Mouse (Mus musculus): ENCODE data around the gene Gm9268.
"Not testable (repeated sequence)": the region's sequence is repeated elsewhere in the genome, so short reads cannot be mapped to it uniquely, and the experiment has no call there.

Gene Gm9268

GRCm38 (mm10) chr7:43018465-43018864, at the start of gene Gm9268:
TSS of gene Gm9268 (plus strand) at chr7:43018765.
- DNase-seq (ENCODE audit: extremely low spot score, low spot score): not testable (repeated sequence)

GRCm38 (mm10) chr7:42980098-42980497, 38.5 kb upstream of the Gm9268 start:
- no peak for DNase-seq (ENCODE audit: extremely low spot score, low spot score)

- no peak for DNase-seq (ENCODE audit: extremely low spot score, low spot score)
Observed at GRCm38 (mm10) chr7:42980739-42981138, 37.8 kb upstream of the Gm9268 start.

GRCm38 (mm10) chr7:43077831-43078230, 59.3 kb downstream of the Gm9268 start:
- no peak for DNase-seq (ENCODE audit: extremely low spot score, low spot score)
